Mouse (Mus musculus) liver, embryonic 13.5 days (tissue): ENCODE results near the gene Yif1a. TPM values are rescaled to one million over a fixed set of nuclear protein-coding genes. Genes with fewer than 3 reads are reported as not detected.

Source experiments
- ATAC-seq: fragments of 200-750 bp; cut with Nextera tagmentation; 2 replicates; pipeline ENCODE4 v1.8.0; 2017; ENCODE audit warnings: low read depth, mild to moderate bottlenecking, moderate number of reproducible peaks, moderate library complexity
- DNase-seq: peaks from one replicate; pipeline ENCODE4 v3.0.0; 2022
- H3K27ac ChIP-seq: fragments of 300-500 bp; sonication (generic); 2 replicates; pipeline ENCODE4 v1.5.1; 2015; ENCODE audit warnings: moderate library complexity, mild to moderate bottlenecking, inconsistent platforms
- H3K27me3 ChIP-seq: fragments of 300-500 bp; sonication (generic); 2 replicates; pipeline ENCODE4 v1.6.1; 2015; ENCODE audit warnings: mild to moderate bottlenecking, inconsistent platforms
- H3K36me3 ChIP-seq: fragments of 300-500 bp; sonication (generic); 2 replicates; pipeline ENCODE4 v1.6.1; 2015; ENCODE audit warnings: mild to moderate bottlenecking, inconsistent platforms
- H3K4me1 ChIP-seq: fragments of 300-500 bp; sonication (generic); replicated peaks from 2 replicates; pipeline ENCODE4 v1.6.1; 2015; ENCODE audit warnings: inconsistent platforms
- H3K4me2 ChIP-seq: fragments of 300-500 bp; sonication (generic); 2 replicates; pipeline ENCODE4 v1.6.1; 2015; ENCODE audit warnings: inconsistent platforms, mild to moderate bottlenecking, moderate library complexity
- H3K4me3 ChIP-seq: fragments of 300-500 bp; sonication (generic); replicated peaks from 2 replicates; pipeline ENCODE4 v1.5.1; 2015; ENCODE audit warnings: mild to moderate bottlenecking, inconsistent platforms
- H3K9ac ChIP-seq: fragments of 300-500 bp; sonication (generic); 2 replicates; pipeline ENCODE4 v1.6.1; 2015; ENCODE audit warnings: mild to moderate bottlenecking, inconsistent platforms
- H3K9me3 ChIP-seq: fragments of 300-500 bp; sonication (generic); replicated peaks from 2 replicates; pipeline ENCODE4 v1.6.1; 2016; ENCODE audit warnings: inconsistent platforms
- WGBS: fragments of 180-500 bp; shearing (Covaris S2); methylation state at CpG from one replicate; pipeline ENCODE4 v1.1.7; 2015; ENCODE audit not compliant: insufficient replicate concordance; 5-methylcytosine and 5-hydroxymethylcytosine counted together
- polyA plus RNA-seq: library from polyadenylated mRNA; unstranded; fragments of >200 nt; fragmentation: Nextera tagmentation; extraction: Ambion mirVana; gene quantifications from 2 replicates; pipeline ENCODE4 v1.2.1, GENCODE M21; 2015

Yif1a gene
- polyA plus RNA-seq, 1 experiment from 2014 or later, result 46.6 TPM

- Histone ChIP-seq H3K27ac (no peak overlapping the region), H3K4me2 (peak overlapping the region; percentile 27; the same call in 1 of the 2 replicates), H3K4me1 (peaks cover 9% of the 10 kb centered on the region), H3K9ac (no peak overlapping the region), H3K4me3 (peak overlapping the region; percentile 20), H3K27me3 (peaks cover 53% of the 10 kb centered on the region), H3K9me3 (no peaks in the 10 kb centered on the region), H3K36me3 (peaks cover 36% of the 10 kb centered on the region)
- DNase-seq (no peak), ATAC-seq (no peak)
- WGBS, result 13% methylated on average over 17 of the region's 17 CpGs
These were observed 37.3 kb upstream of the Yif1a start for GRCm38 (mm10) chr19:5051031-5051430.

DNA sequence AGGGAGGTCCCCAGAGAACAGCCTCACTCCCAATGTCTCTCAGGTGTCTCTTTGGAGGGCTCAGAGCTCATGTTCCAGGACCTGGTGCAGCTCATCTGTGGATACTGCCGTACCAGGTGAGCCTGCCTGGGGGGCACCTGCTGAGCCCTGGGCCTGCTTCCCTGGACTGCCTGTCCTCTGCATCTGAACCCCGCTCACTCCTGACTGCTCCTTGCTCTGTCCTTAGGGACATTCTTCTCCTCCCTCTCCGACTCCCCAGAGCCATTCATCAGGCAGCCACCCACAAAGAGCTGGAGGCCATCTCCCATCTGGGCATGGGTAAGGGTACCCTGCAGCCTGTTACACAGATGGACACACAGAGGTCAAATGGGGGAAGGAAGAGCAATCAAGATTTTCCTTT, 36.8 kb upstream of the Yif1a start:
- peaks cover 12% of the 10 kb centered on the region for H3K4me1 ChIP-seq
- peak overlapping the region; percentile 27; the same call in 1 of the 2 replicates for H3K4me2 ChIP-seq
- 54% methylated on average over 3 of the region's 3 CpGs for WGBS
- no peaks in the 10 kb centered on the region for H3K9me3 ChIP-seq
- ATAC-seq (no peak), DNase-seq (no peak)
- peaks cover 31% of the 10 kb centered on the region for H3K36me3 ChIP-seq
- peaks cover 53% of the 10 kb centered on the region for H3K27me3 ChIP-seq
- H3K27ac ChIP-seq, result no peak overlapping the region
- H3K9ac ChIP-seq, result no peak overlapping the region
- no peak overlapping the region for H3K4me3 ChIP-seq

- 38% methylated on average over 25 of the region's 25 CpGs for WGBS
- Histone ChIP-seq H3K9ac (no peak overlapping the region), H3K4me2 (no peak overlapping the region), H3K27me3 (peaks cover 53% of the 10 kb centered on the region), H3K9me3 (no peaks in the 10 kb centered on the region), H3K36me3 (peaks cover 23% of the 10 kb centered on the region), H3K27ac (no peak overlapping the region), H3K4me1 (peaks cover 18% of the 10 kb centered on the region), H3K4me3 (no peak overlapping the region)
- no peak for ATAC-seq
- DNase-seq, result no peak
These were observed 36.0 kb upstream of the Yif1a start for GRCm38 (mm10) chr19:5052166-5052822.

DNA sequence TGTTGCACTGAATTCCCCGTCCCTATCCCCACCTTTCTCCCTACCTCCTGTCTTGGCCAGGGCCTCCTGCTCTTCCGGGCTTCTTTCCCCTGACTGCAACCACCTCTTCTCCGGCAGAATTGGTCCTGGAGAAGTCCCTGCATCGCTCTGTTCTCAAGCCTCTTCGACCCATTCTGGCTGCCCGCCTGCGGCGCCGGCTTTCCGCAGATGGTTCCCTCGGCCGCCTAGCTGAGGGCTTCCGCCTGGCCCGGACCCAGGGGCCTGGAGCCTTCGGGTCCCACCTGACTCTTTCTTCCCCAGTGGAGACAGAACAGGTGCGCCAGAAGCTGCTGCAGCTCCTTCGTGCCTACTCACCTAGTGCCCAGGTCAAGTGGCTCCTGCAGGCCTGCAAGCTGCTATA, 35.5 kb upstream of the Yif1a start:
- Histone ChIP-seq H3K27ac (no peak overlapping the region), H3K27me3 (peaks cover 53% of the 10 kb centered on the region), H3K4me1 (peaks cover 23% of the 10 kb centered on the region), H3K36me3 (peaks cover 18% of the 10 kb centered on the region), H3K9ac (no peak overlapping the region), H3K4me3 (no peak overlapping the region), H3K4me2 (no peak overlapping the region), H3K9me3 (no peaks in the 10 kb centered on the region)
- no peak for ATAC-seq
- WGBS, result 71% methylated on average over 17 of the region's 17 CpGs
- no peak for DNase-seq

GRCm38 (mm10) chr19:5053909-5054308, 34.4 kb upstream of the Yif1a start:
- peak; percentile 52 for DNase-seq
- no peak overlapping the region for H3K27ac ChIP-seq
- WGBS, result 29% methylated on average over 9 of the region's 9 CpGs

GRCm38 (mm10) chr19:5056251-5056650, 32.1 kb upstream of the Yif1a start:
- Histone ChIP-seq H3K4me2 (no peak overlapping the region), H3K27ac (no peak overlapping the region), H3K36me3 (no peaks in the 10 kb centered on the region), H3K4me1 (peaks cover 48% of the 10 kb centered on the region), H3K9ac (no peak overlapping the region), H3K9me3 (no peaks in the 10 kb centered on the region), H3K27me3 (peaks cover 43% of the 10 kb centered on the region), H3K4me3 (no peak overlapping the region)
- DNase-seq, result no peak
- 13% methylated on average over 6 of the region's 6 CpGs for WGBS
- no peak for ATAC-seq

More at GRCm38 (mm10) chr19:5053909-5054308, 34.4 kb upstream of the Yif1a start:
- Histone ChIP-seq H3K4me2 (no peak overlapping the region), H3K36me3 (peaks cover 7% of the 10 kb centered on the region), H3K9ac (no peak overlapping the region), H3K4me1 (peaks cover 33% of the 10 kb centered on the region), H3K9me3 (no peaks in the 10 kb centered on the region), H3K27me3 (peaks cover 53% of the 10 kb centered on the region), H3K4me3 (no peak overlapping the region)
- ATAC-seq, result 0 out of 2 replicates have a peak, but pooled peaks have one; percentile 22

DNA sequence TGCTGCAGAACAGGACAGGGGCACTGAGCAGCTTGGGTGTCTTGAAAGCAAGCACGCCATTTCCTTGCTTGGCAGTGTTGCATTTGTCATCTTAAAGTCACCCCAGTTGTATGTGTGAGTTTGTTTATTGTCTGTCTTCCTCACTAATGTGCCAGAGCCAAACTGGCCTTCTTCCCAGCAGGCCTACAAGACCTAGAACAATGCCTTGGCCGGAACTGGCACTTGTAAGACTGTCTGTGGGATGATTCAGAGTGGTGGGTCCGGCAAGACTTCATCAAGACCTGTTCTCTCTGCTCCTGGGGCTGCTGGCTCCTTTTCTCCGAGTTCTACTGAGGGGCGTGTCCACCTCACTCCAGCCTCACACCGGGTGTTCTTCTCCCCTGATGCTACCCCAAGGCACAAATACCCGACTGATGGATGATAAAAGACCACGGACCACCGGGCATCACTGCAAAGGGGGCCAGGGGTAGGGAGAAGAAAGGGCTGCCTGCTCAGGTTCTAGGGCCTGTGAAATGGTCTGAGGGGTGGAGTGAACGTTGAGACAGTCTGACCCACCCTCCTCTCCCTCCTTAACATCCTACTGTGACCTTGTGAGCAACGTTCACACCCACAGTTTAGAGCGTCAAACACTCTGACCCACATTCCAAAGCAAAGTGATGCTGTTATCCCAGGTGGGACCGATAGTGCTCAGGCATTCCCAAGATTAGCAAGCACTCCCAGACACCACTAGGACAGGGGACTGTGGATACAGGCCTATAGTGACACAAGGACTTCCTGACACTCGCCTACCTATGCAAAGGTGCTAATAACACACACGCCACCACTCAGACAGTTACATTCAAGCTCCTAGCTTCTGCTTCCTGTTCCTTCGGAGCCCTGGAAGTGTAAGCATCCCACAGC, 30.2 kb upstream of the Yif1a start:
- Histone ChIP-seq H3K9ac (no peak overlapping the region), H3K27me3 (peaks cover 24% of the 10 kb centered on the region), H3K4me2 (no peak overlapping the region), H3K4me3 (no peak overlapping the region), H3K4me1 (peaks cover 50% of the 10 kb centered on the region), H3K9me3 (no peaks in the 10 kb centered on the region), H3K36me3 (no peaks in the 10 kb centered on the region), H3K27ac (0 out of 2 replicates have a peak overlapping the region, but pooled peaks have one; percentile 12)
- no peak for ATAC-seq
- WGBS, result 27% methylated on average over 16 of the region's 16 CpGs
- DNase-seq, result no peak

- DNase-seq (no peak), ATAC-seq (peak; percentile 57)
- Histone ChIP-seq H3K4me3 (no peak overlapping the region), H3K36me3 (no peaks in the 10 kb centered on the region), H3K27me3 (peaks cover 16% of the 10 kb centered on the region), H3K9me3 (no peaks in the 10 kb centered on the region), H3K27ac (peak overlapping the region; percentile 29; the same call in 1 of the 2 replicates), H3K4me2 (no peak overlapping the region), H3K4me1 (peaks cover 50% of the 10 kb centered on the region), H3K9ac (no peak overlapping the region)
- WGBS, result 16% methylated on average over 10 of the region's 10 CpGs
These were observed 29.3 kb upstream of the Yif1a start for GRCm38 (mm10) chr19:5058801-5059771.

- WGBS, result 37% methylated on average over 5 of the region's 5 CpGs
- peaks cover 4% of the 10 kb centered on the region for H3K27me3 ChIP-seq
- ATAC-seq, result no peak
- no peaks in the 10 kb centered on the region for H3K36me3 ChIP-seq
- peaks cover 59% of the 10 kb centered on the region for H3K4me1 ChIP-seq
- no peak overlapping the region for H3K4me3 ChIP-seq
- DNase-seq, result no peak
- H3K9ac ChIP-seq, result no peak overlapping the region; the same call in 1 of the 2 replicates
- H3K9me3 ChIP-seq, result no peaks in the 10 kb centered on the region
- H3K27ac ChIP-seq, result no peak overlapping the region
- no peak overlapping the region for H3K4me2 ChIP-seq
These were observed 27.7 kb upstream of the Yif1a start for GRCm38 (mm10) chr19:5060365-5061330.

DNA sequence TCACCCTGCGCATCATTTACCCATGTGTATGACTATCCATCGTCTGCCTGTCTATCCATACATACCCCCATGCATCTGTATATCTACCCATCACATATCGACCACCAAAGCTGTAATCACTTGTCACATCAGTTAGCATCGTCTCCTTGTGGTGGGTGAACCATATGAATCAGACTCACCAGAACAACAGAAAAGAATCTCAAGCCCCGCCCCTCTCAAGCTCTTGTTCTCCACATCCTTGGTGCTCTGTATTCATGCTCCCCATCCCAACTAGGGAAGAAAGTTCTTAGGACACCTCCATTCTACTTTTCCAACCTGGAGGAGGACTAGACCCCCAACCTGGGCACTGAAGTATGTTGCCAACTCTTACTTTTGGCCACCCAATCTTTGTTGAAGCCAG, 26.3 kb upstream of the Yif1a start:
- 56% methylated on average over 5 of the region's 5 CpGs for WGBS
- H3K4me3 ChIP-seq, result no peak overlapping the region
- H3K9ac ChIP-seq, result no peak overlapping the region
- H3K36me3 ChIP-seq, result no peaks in the 10 kb centered on the region
- H3K27ac ChIP-seq, result no peak overlapping the region
- no peak for ATAC-seq
- H3K4me2 ChIP-seq, result no peak overlapping the region
- DNase-seq, result no peak
- peaks cover 57% of the 10 kb centered on the region for H3K4me1 ChIP-seq
- H3K9me3 ChIP-seq, result no peaks in the 10 kb centered on the region
- peaks cover 5% of the 10 kb centered on the region for H3K27me3 ChIP-seq
